Mouse (Mus musculus) forebrain, embryonic 14.5 days (tissue): ENCODE measurements at regions not wholly inside any gene's neighbourhood (a gene's known extent, or its start where the extent isn't known, plus 50 kb on each side); places are given as distances from the start of the nearest gene placed in this dataset.

Source experiments
- ATAC-seq: fragments of 200-750 bp; cut with Nextera tagmentation; 2 replicates; pipeline ENCODE4 v1.8.0; 2017; ENCODE audit warnings: mild to moderate bottlenecking, moderate library complexity
- DNase-seq: peaks from one replicate; pipeline ENCODE4 v3.0.0-alpha.2; 2015; ENCODE audit warnings: low spot score
- H3K27ac ChIP-seq: fragments of 300-500 bp; sonication (generic); 2 replicates; pipeline ENCODE4 v1.5.1; 2014; ENCODE audit warnings: low read depth, mild to moderate bottlenecking, control low read depth, low read length, moderate library complexity
- H3K27me3 ChIP-seq: fragments of 300-500 bp; sonication (generic); replicated peaks from 2 replicates; pipeline ENCODE4 v1.6.1; 2014; ENCODE audit warnings: low read length, control low read depth, mixed read lengths; ENCODE audit not compliant: control insufficient read depth, insufficient read depth
- H3K36me3 ChIP-seq: fragments of 300-500 bp; sonication (generic); 2 replicates; pipeline ENCODE4 v1.6.1; 2014; ENCODE audit warnings: low read length, control low read depth; ENCODE audit not compliant: control insufficient read depth, insufficient read depth
- H3K4me1 ChIP-seq: fragments of 300-500 bp; sonication (generic); 2 replicates; pipeline ENCODE4 v1.6.1; 2014; ENCODE audit warnings: antibody characterized with exemption, low read length, control low read depth; ENCODE audit not compliant: control insufficient read depth, insufficient read depth
- H3K4me2 ChIP-seq: fragments of 300-500 bp; sonication (generic); 2 replicates; pipeline ENCODE4 v1.6.1; 2014; ENCODE audit warnings: mild to moderate bottlenecking, control low read depth, low read length
- H3K4me3 ChIP-seq: fragments of 300-500 bp; sonication (generic); 2 replicates; pipeline ENCODE4 v1.5.1; 2014; ENCODE audit warnings: low read depth, low read length, control low read depth
- H3K9ac ChIP-seq: fragments of 300-500 bp; sonication (generic); 2 replicates; pipeline ENCODE4 v1.6.1; 2014; ENCODE audit warnings: mild to moderate bottlenecking, low read length, control low read depth, moderate library complexity
- H3K9me3 ChIP-seq: fragments of 300-500 bp; sonication (generic); replicated peaks from 2 replicates; pipeline ENCODE4 v1.6.1; 2016; ENCODE audit warnings: low read length, control low read depth, mixed read lengths; ENCODE audit not compliant: control insufficient read depth
- WGBS: fragments of 180-500 bp; shearing (Covaris S2); extraction: QIAGEN DNeasy Blood & Tissue Kit; methylation state at CpG from one replicate; pipeline ENCODE4 v1.1.7; 2014; 5-methylcytosine and 5-hydroxymethylcytosine counted together

DNA sequence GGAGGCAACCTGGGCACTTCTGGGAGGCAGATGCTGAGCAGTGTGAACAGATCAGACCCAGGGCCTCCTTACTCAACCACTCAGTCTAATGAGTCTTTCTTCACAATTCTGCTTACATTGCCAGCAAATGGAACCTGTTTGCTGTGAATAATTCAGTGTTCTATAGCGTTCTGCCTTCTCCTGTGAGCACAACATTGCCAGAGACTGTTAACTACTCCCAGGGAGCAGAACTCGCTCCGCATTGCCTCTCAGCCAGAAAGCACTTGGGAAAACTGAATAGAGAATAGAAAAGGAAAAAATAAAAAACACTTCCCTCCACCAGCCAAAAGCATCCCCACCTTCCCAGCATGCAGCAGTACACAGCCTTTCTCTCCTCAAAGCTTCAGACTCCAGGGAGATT, 51.5 kb downstream of the Aym1 start:
- Histone ChIP-seq H3K27me3 (no peaks in the 10 kb centered on the region), H3K27ac (no peak overlapping the region), H3K9me3 (no peaks in the 10 kb centered on the region), H3K4me3 (no peak overlapping the region), H3K4me1 (no peaks in the 10 kb centered on the region), H3K9ac (no peak overlapping the region), H3K36me3 (no peaks in the 10 kb centered on the region), H3K4me2 (no peak overlapping the region)
- no peak for DNase-seq
- no peak for ATAC-seq
- WGBS = 56% methylated on average over 3 of the region's 3 CpGs

DNA sequence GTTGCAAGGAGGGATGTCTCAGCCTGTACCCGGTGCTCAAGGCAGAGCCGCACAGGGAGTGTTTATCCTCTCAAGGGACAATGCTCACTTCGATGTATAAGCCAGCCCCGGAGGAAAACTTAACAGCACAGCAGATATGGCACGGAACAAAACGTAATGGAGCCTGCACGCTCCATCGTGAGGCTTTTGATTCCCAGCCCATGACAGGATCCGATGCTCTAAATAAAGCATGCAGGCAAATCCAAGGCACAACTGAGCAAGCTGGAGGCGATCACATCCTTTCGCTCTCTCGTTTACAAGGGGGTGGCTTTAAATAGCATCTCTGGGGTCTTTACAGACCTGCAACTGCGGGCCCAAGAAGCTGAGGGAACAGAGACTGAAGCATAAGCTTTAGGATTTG, 53.9 kb downstream of the Aym1 start:
- Histone ChIP-seq H3K27ac (no peak overlapping the region), H3K9ac (no peak overlapping the region), H3K4me1 (peaks cover 5% of the 10 kb centered on the region; the same call in 1 of the 2 replicates), H3K27me3 (no peaks in the 10 kb centered on the region), H3K9me3 (no peaks in the 10 kb centered on the region), H3K36me3 (no peaks in the 10 kb centered on the region), H3K4me3 (no peak overlapping the region), H3K4me2 (no peak overlapping the region)
- DNase-seq (no peak), ATAC-seq (no peak)
- WGBS = 67% methylated on average over 13 of the region's 13 CpGs

DNA sequence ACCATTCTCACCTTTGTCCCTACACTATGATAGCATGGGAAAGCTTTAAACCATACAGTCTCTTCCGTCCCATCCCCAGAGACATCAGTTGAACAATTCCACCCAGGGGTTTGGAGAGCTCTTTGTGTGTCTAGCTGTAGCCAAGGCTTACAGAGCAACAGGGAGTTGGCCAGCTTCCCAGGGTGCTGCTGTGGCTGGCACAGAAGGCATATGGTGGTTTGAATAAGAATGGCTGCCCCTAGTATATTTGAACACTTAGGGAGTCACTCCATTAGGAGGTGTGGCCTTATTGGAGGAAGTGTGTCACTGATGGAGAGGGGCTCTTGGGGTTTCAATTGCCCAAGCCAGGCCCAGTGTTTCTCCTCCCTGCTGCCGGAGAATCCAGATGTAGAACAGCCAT, 57.5 kb downstream of the Aym1 start:
- H3K4me2 ChIP-seq = no peak overlapping the region
- H3K36me3 ChIP-seq = no peaks in the 10 kb centered on the region
- ATAC-seq (peak; percentile 90), DNase-seq (peak; percentile 89)
- 46% methylated on average over 2 of the region's 2 CpGs for WGBS
- H3K9me3 ChIP-seq = no peaks in the 10 kb centered on the region
- no peak overlapping the region for H3K9ac ChIP-seq
- H3K4me1 ChIP-seq = peaks cover 5% of the 10 kb centered on the region; the same call in 1 of the 2 replicates
- no peaks in the 10 kb centered on the region for H3K27me3 ChIP-seq
- H3K4me3 ChIP-seq = no peak overlapping the region
- no peak overlapping the region for H3K27ac ChIP-seq

- H3K4me3 ChIP-seq = no peak overlapping the region
- 88% methylated on average over 22 of the region's 22 CpGs for WGBS
- no peaks in the 10 kb centered on the region for H3K36me3 ChIP-seq
- no peaks in the 10 kb centered on the region for H3K9me3 ChIP-seq
- H3K4me2 ChIP-seq = no peak overlapping the region
- no peak overlapping the region for H3K27ac ChIP-seq
- no peak for ATAC-seq
- H3K4me1 ChIP-seq = peaks cover 5% of the 10 kb centered on the region
- H3K27me3 ChIP-seq = no peaks in the 10 kb centered on the region
- H3K9ac ChIP-seq = no peak overlapping the region
- no peak for DNase-seq
Observed at GRCm38 (mm10) chr5:113418335-113419013, 61.4 kb downstream of the Aym1 start.

DNA sequence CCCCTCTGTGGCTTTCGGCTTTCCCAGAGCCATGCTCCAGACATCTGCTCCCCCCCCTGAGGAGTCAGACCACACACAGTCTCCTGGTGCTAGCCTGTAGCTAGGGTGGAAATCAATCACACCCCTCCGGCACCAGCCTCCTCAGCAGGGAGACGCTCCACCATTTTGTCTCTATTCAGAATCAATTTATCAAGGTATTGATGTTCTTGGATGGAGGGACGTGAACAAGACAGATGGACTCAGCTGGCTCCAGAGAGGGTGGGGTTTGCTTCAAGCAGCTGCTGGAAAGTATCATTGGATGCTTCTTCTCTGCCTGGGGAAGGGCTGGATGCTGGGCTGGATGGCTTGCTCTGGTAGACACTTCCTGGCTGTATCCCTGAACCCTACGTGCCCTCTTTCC, 63.5 kb downstream of the Aym1 start:
- no peak overlapping the region for H3K4me2 ChIP-seq
- DNase-seq (no peak), ATAC-seq (no peak)
- no peaks in the 10 kb centered on the region; the same call in 1 of the 2 replicates for H3K4me1 ChIP-seq
- no peak overlapping the region for H3K4me3 ChIP-seq
- 53% methylated on average over 5 of the region's 5 CpGs for WGBS
- no peak overlapping the region for H3K27ac ChIP-seq
- no peak overlapping the region for H3K9ac ChIP-seq
- H3K27me3 ChIP-seq = no peaks in the 10 kb centered on the region
- H3K36me3 ChIP-seq = no peaks in the 10 kb centered on the region
- H3K9me3 ChIP-seq = no peaks in the 10 kb centered on the region

GRCm38 (mm10) chr5:113421993-113422725, 65.1 kb downstream of the Aym1 start:
- Histone ChIP-seq H3K27me3 (no peaks in the 10 kb centered on the region), H3K4me1 (no peaks in the 10 kb centered on the region; the same call in 1 of the 2 replicates), H3K4me3 (no peak overlapping the region), H3K4me2 (no peak overlapping the region), H3K27ac (no peak overlapping the region), H3K9ac (peak overlapping the region; percentile 25; the same call in 1 of the 2 replicates), H3K36me3 (no peaks in the 10 kb centered on the region), H3K9me3 (no peaks in the 10 kb centered on the region)
- DNase-seq (peak; percentile 36), ATAC-seq (no peak; the same call in 1 of the 2 replicates)
- 28% methylated on average over 13 of the region's 13 CpGs for WGBS

- Histone ChIP-seq H3K4me2 (no peak overlapping the region), H3K9me3 (no peaks in the 10 kb centered on the region), H3K27ac (no peak overlapping the region), H3K4me3 (no peak overlapping the region), H3K9ac (no peak overlapping the region), H3K36me3 (no peaks in the 10 kb centered on the region), H3K4me1 (no peaks in the 10 kb centered on the region; the same call in 1 of the 2 replicates), H3K27me3 (no peaks in the 10 kb centered on the region)
- no peak for DNase-seq
- ATAC-seq = no peak
- WGBS = 76% methylated on average over 3 of the region's 3 CpGs
Observed at GRCm38 (mm10) chr5:113422726-113423110, 65.6 kb downstream of the Aym1 start.

DNA sequence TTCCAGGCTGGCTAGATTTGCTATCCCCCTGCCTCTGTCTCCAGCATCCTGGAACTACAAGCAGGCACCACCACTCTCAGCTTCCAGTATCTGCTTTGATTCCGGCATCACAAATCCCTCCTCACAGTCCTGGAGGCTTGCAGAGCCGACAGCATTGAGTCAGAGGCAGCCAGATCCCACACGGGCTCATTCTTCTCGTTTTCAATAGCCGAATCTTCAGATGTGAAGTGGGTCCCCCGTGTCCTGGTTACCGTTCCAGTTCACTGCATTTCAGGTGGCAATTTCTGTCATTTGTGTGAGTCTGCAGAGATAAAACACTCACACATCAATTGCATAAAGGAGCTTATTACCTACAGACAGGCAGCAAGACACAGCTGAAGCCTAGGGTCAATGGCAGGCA, 62.4 kb upstream of the Wscd2 start:
- Histone ChIP-seq H3K4me1 (no peaks in the 10 kb centered on the region), H3K4me3 (no peak overlapping the region), H3K9me3 (no peaks in the 10 kb centered on the region), H3K27ac (peak overlapping the region; percentile 10; the same call in 1 of the 2 replicates), H3K9ac (no peak overlapping the region), H3K4me2 (no peak overlapping the region), H3K36me3 (no peaks in the 10 kb centered on the region), H3K27me3 (no peaks in the 10 kb centered on the region)
- DNase-seq (peak; percentile 28), ATAC-seq (no peak; the same call in 1 of the 2 replicates)
- WGBS = 64% methylated on average over 7 of the region's 7 CpGs

DNA sequence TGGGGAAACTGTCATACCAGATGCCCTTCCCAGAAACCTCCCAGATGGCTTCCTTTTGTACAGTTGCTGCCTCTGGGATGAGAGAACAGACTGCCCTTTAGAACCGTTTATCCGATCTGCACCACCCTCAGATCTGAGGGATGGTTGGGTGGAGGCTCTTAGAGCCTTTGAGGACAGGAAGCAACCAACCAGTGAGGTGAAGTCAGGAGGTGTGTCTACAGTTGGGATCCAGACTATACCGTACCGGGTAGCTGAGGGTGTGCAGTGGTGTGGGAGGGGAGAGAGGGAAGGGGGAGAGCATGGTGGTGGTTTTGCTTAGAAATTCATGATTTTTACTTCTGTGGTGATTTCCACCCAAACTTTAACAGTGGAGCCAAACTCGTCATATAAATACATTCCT, 58.8 kb upstream of the Wscd2 start:
- DNase-seq (no peak), ATAC-seq (no peak)
- Histone ChIP-seq H3K4me1 (no peaks in the 10 kb centered on the region), H3K4me3 (no peak overlapping the region), H3K9ac (no peak overlapping the region), H3K9me3 (no peaks in the 10 kb centered on the region), H3K4me2 (no peak overlapping the region), H3K27ac (no peak overlapping the region), H3K27me3 (no peaks in the 10 kb centered on the region), H3K36me3 (no peaks in the 10 kb centered on the region)
- WGBS = 78% methylated on average over 5 of the region's 5 CpGs
